Mouse (Mus musculus) CD4-positive, CD25-positive, alpha-beta regulatory T cell, adult 4 months (primary cell): ENCODE data around the gene Nphp1. TPM values are rescaled to one million over a fixed set of nuclear protein-coding genes. Genes with fewer than 3 reads are reported as not detected.

Source experiments
- ATAC-seq: one replicate; pipeline ENCODE4 v1.8.0; 2017
- polyA plus RNA-seq, 2 experiments: library from polyadenylated mRNA; unstranded; fragments of 100-300 nt; shearing (Covaris generic); gene quantifications; one replicate each; pipeline ENCODE4 v1.2.1; 2017

Gene Nphp1
- under 1 TPM in 1 of 2 experiments, not detected in 1; 0.27 TPM for polyA plus RNA-seq

- ATAC-seq, result peak; percentile 85
These were observed at the start of gene Nphp1 for GRCm38 (mm10) chr2:127788440-127789116. TSS of gene Nphp1 (minus strand) at chr2:127788897.

GRCm38 (mm10) chr2:127832833-127833190 lies 44.1 kb upstream of the Nphp1 start:
- ATAC-seq, result no peak

- peak; percentile 38 for ATAC-seq
These were observed 43.6 kb upstream of the Nphp1 start for GRCm38 (mm10) chr2:127832103-127832832.

- ATAC-seq, result peak; percentile 99
These were observed 42.9 kb upstream of the Nphp1 start, which contains the start of gene Bub1 for GRCm38 (mm10) chr2:127831401-127832102. TSS of gene Bub1 (minus strand) at chr2:127831865.

GRCm38 (mm10) chr2:127791919-127792603 lies 3.4 kb upstream of the Nphp1 start, which contains the start of gene Mtln:
TSS of gene Mtln (minus strand) at chr2:127792488.
- ATAC-seq, result peak; percentile 83

GRCm38 (mm10) chr2:127789651-127790270 lies 1.1 kb upstream of the Nphp1 start:
- no peak for ATAC-seq

GRCm38 (mm10) chr2:127789138-127789537 lies 441 bp upstream of the Nphp1 start:
- peak; percentile 27 for ATAC-seq

- no peak for ATAC-seq
These were observed 1.5 kb downstream of the Nphp1 start for GRCm38 (mm10) chr2:127787226-127787625.

GRCm38 (mm10) chr2:127778451-127778850 lies 10.2 kb downstream of the Nphp1 start:
- no peak for ATAC-seq

GRCm38 (mm10) chr2:127775013-127775412 lies 13.7 kb downstream of the Nphp1 start:
- no peak for ATAC-seq

GRCm38 (mm10) chr2:127774578-127774941 lies 14.1 kb downstream of the Nphp1 start:
- ATAC-seq, result no peak

GRCm38 (mm10) chr2:127773938-127774577 lies 14.6 kb downstream of the Nphp1 start:
- no peak for ATAC-seq

- no peak for ATAC-seq
These were observed 27.1 kb downstream of the Nphp1 start for GRCm38 (mm10) chr2:127761587-127761986.

- no peak for ATAC-seq
These were observed 28.2 kb downstream of the Nphp1 start for GRCm38 (mm10) chr2:127760429-127761000.

- ATAC-seq, result no peak
These were observed 28.7 kb downstream of the Nphp1 start for GRCm38 (mm10) chr2:127760014-127760413.

GRCm38 (mm10) chr2:127759157-127759880 lies 29.4 kb downstream of the Nphp1 start:
- ATAC-seq, result no peak

GRCm38 (mm10) chr2:127757171-127757570 lies 31.5 kb downstream of the Nphp1 start:
- ATAC-seq, result no peak

GRCm38 (mm10) chr2:127754113-127754512 lies 34.6 kb downstream of the Nphp1 start:
- no peak for ATAC-seq

- no peak for ATAC-seq
These were observed 36.7 kb downstream of the Nphp1 start for GRCm38 (mm10) chr2:127751849-127752610.

GRCm38 (mm10) chr2:127749376-127749775 lies 39.3 kb downstream of the Nphp1 start:
- ATAC-seq, result no peak
